Mouse (Mus musculus) erythroblast, adult 5-6 weeks (primary cell): ENCODE measurements around the gene Gm45208. TPM values are rescaled to one million over a fixed set of nuclear protein-coding genes. Genes with fewer than 3 reads are reported as not detected.
A peak's percentile ranks its signal among the peaks of the same experiment; 100 is the strongest.

Experiments
- ATAC-seq: replicated peaks from 2 replicates; pipeline ENCODE4 v1.8.0; 2016; ENCODE audit warnings: moderate number of reproducible peaks, mild to moderate bottlenecking, moderate TSS enrichment, inconsistent platforms; ENCODE audit not compliant: poor library complexity, low FRiP score, severe bottlenecking
- total RNA-seq, 2 experiments: library from RNA; stranded (forward) in 1 of 2; stranded (reverse) in 1 of 2; fragments of 150-400 nt in 1 of 2; fragments of 200-764, 138-1000 nt in 1 of 2; gene quantifications; 2 replicates each; pipeline versions ENCODE4 v1.2.3 to v1.2.4; 2015 to 2017; ENCODE audit warnings: low replicate concordance in 2 of 2

Gene Gm45208
- total RNA-seq, 2 experiments from 2014 or later: not detected

DNA sequence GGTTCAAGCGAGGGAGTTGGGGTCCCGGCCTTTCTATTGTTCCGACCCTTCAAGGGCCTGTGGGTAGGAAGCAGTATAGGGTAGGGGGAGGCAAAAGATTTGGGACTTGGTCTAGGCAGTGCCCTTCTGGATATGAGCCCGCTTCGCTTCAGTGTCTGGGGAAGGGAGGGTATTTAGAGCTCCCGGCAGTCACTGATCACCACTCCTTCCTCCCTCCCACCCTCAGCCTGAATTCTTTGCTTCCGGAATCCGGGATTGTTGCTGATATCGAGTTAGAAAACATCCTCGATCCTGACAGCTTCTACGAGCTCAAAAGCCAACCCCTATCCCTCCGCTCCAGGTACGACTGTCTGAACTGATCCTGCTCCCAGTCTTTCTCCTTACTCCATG lies 43.2 kb downstream of the Gm45208 start:
- no peak for ATAC-seq

DNA sequence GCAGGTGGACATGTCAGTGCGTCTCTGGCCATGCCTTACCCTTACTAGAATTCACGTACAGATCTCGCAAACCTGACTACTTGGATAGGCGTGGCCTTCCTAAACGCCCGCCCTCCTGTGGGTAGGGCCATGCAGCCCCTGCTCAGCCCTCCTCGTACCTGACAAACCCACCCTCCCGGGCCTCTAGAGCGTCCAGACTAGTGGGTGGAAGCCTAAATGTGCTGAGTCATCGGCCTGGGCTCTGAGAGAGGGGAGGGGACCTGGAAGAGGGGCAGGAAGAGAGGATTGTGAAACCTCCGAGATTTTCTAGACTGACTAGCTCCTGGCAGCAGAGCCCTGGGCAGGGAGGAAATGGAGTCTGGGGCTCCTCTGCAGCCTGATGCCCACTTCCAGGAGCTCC lies 43.7 kb downstream of the Gm45208 start:
- ATAC-seq: no peak

DNA sequence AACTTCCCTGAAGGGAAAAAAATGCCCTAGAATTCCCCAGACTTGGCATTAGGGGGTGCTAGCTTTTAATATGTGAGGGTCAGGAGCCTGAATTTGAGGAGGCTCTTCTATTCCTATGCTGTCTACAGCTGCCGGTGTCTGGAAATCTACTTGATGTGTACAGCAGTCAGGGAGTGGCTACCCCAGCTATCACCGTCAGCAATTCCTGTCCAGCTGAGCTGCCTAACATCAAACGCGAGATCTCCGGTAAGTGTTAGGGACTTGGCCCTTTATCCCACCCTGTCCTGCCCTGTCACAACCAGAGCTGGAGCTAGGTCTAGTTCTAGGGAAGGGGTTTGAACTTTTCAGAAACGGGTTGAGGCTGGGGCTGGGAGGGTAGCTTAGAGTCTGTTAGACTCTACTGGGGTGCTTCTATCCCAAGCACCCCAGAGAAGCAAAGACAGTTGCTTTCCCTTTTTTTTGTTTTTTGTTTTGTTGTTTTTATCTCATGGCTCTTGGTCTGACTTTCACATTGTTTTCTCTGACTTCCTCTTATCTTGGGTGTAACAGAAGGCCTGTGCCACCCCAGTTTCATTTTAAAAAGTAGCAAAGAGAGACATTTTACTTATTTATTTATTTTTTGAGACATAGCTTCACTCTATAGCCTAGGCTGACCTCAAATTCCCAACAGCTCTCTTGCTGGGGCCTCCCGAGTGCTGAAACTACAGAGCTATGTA lies 47.4 kb downstream of the Gm45208 start:
- ATAC-seq: peak; percentile 58; the same call in 1 of the 2 replicates

DNA sequence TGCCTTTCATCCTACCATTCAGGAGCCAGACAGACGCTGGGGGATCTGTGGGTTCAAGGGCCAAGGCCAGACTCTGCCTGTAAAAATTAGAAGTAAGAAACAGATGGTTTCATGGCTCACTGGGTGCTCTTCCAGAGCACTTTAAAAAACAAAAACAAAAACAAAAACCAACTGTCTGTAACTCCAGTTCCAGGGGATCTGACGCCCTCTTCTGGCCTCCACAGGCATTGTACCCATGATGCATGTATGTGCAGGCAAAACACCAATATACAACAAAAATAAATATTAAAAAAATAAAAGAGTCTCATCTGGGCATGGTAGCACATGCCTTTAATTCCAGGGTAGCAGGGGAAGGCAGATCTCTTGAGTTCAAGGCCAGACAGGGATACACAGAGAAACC lies 50.7 kb downstream of the Gm45208 start:
- ATAC-seq: no peak

DNA sequence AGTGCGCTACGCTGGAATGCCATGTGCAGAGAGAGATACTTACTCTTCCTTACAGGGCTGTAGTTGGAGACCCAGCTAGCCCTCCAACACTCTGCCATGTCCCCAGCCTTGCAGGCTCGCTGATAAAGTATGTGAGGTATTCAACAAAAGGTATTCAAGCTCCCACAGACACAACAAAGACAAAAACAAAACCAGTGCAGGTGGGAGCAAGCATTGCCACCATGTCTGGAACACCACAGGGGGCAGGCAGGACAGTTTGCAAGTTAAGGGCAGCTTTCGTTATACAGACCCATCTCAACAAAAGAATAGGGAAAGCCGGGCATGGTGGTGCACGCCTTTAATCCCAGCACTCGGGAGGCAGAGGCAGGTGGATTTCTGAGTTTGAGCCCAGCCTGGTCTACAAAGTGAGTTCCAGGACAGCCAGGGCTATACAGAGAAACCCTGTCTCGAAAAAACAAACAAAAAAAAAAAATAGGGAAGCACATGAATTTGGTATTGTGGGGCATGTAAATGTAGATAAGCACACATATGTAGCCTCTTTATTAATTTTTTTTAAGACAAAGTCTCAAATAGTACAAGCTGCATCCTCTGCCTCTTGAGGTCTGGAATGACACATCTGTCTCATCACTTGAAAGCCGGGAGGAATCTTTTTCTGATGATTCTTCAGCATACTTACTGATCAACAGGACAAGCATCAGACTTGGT lies 53.6 kb downstream of the Gm45208 start:
- ATAC-seq: no peak

DNA sequence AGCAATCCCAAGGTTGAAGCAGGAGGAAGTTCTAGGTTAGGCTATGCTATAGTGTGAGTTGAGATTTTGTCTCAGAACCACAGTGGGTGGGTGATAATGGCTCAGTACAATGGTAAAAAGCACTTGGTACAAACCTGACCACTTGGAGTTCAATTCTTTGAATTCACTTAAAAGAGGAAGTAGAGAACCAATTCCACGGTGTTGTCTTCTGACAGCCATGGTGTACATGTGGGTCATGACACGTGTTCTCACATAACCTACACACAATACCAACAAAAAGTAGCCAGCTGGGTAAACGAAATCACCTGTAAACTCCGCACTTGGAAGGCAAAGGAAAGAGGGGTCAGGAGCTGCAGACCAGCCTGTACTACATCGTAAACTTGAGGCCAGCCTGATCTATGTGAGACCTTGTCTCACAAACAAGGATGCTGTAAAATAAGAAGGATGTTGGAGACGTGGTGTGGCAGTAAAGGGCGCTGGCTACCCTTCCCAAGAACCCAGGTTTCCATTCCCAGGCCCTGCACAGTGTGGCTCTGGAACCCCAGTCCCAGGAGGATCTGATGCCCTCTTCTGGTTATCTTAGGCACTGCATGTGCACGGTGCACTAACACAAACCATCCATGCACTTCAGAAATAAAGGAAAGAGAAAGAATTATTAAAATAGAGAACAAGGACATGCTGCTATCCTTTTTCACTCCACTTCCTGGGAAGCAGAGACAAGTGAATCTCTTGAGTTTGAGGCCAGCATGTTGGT lies 54.5 kb downstream of the Gm45208 start:
- ATAC-seq: peak; percentile 77

DNA sequence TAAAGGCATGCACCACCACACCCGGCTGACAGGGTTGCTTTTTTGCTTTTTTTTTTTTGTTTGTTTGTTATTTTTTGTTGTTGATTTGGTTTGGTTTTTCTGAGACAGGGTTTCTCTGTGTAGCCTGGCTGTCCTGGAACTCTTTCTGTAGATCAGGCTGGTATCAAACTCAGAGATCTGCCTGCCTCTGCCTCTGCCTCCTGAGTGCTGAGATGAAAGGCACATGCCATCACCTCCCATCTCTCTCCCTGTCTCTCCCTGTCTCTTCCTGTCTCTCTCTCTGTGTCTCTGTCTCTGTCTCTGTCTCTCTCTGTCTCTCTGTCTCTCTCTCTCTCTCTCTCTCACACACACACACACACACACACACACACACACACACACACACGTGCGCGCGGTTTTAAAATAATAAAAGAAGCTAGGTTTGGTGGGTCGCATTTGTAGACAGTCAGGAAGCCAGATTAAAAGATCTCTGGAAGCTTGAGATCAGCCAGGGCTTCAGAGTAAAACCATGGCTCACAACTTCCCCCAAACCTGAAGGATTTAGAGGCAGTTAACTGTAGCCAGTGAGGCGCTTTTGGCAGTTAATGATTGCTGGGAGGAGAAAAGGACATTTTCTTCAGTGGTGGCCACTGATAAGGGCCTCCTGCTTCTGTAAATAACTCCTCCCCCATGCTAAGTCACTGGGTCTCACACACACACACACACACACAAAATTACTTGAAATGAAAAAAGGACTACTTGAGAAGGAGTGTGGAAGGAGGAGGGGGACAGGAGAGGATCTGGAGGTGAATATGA lies 56.6 kb downstream of the Gm45208 start:
- peak; percentile 95 for ATAC-seq

DNA sequence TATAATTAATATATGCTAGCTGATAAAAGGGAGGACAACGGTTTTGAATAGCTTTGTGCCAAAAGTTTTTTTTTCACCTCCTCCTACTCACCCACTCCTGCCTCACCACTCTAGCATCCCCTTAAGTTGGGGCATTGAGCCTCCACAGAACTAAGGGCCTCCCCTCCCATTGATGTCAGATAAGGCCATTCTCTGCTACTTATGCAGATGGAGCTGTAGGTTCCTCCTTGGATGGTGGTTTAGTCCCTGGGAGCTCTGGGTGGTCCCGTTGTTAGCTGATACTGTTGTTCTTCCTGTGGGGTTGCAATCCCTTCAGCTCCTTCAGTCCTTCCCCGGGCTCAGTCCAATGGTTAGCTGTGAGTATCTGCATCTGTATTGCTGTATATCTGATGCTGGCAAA lies 57.2 kb downstream of the Gm45208 start:
- peak; percentile 22 for ATAC-seq

Other genes with a start within 250 kb of the Gm45208 start
- not detected in 2 replicates for gene Foxp3, start 148.6 kb upstream of the Gm45208 start, total RNA-seq (2015; ENCODE audit: low replicate concordance)
- not detected in 2 replicates for gene Foxp3, start 148.6 kb upstream of the Gm45208 start, total RNA-seq (2017; ENCODE audit: low replicate concordance)
- gene Ppp1r3f, start 148.0 kb upstream of the Gm45208 start, total RNA-seq (2015; ENCODE audit: low replicate concordance): not detected in 2 replicates
- gene Ppp1r3f, start 148.0 kb upstream of the Gm45208 start, total RNA-seq (2017; ENCODE audit: low replicate concordance): 0.68 TPM in 1 of 2 replicates, not detected in the other
- 3.1 and 4.0 TPM in 2 replicates for gene Ccdc22, start 116.7 kb upstream of the Gm45208 start, total RNA-seq (2015; ENCODE audit: low replicate concordance)
- 6.0 and 6.4 TPM in 2 replicates for gene Ccdc22, start 116.7 kb upstream of the Gm45208 start, total RNA-seq (2017; ENCODE audit: low replicate concordance)
- not detected in 2 replicates for gene Cacna1f, start 115.2 kb upstream of the Gm45208 start, total RNA-seq (2015; ENCODE audit: low replicate concordance)
- not detected in 2 replicates for gene Cacna1f, start 115.2 kb upstream of the Gm45208 start, total RNA-seq (2017; ENCODE audit: low replicate concordance)
- gene Syp, start 83.8 kb upstream of the Gm45208 start, total RNA-seq (2015; ENCODE audit: low replicate concordance): 15.6 TPM in 1 of 2 replicates, not detected in the other
- gene Syp, start 83.8 kb upstream of the Gm45208 start, total RNA-seq (2017; ENCODE audit: low replicate concordance): 0.28 and 0.51 TPM in 2 replicates
- gene Prickle3, start 65.0 kb upstream of the Gm45208 start, total RNA-seq (2015; ENCODE audit: low replicate concordance): 2.5 and 5.0 TPM in 2 replicates
- gene Prickle3, start 65.0 kb upstream of the Gm45208 start, total RNA-seq (2017; ENCODE audit: low replicate concordance): 1.0 and 2.1 TPM in 2 replicates
- gene Plp2, start 50.9 kb upstream of the Gm45208 start, total RNA-seq (2015; ENCODE audit: low replicate concordance): 137 and 180 TPM in 2 replicates
- gene Plp2, start 50.9 kb upstream of the Gm45208 start, total RNA-seq (2017; ENCODE audit: low replicate concordance): 26.9 and 37.0 TPM in 2 replicates
- not detected in 2 replicates for gene Magix, start 41.0 kb upstream of the Gm45208 start, total RNA-seq (2015; ENCODE audit: low replicate concordance)
- gene Magix, start 41.0 kb upstream of the Gm45208 start, total RNA-seq (2017; ENCODE audit: low replicate concordance): 0.09 TPM in 1 of 2 replicates, not detected in the other
- gene Gpkow, start 25.1 kb upstream of the Gm45208 start, total RNA-seq (2015; ENCODE audit: low replicate concordance): 7.9 and 13.4 TPM in 2 replicates
- 9.0 and 11.3 TPM in 2 replicates for gene Gpkow, start 25.1 kb upstream of the Gm45208 start, total RNA-seq (2017; ENCODE audit: low replicate concordance)
- gene Wdr45, start 7.9 kb upstream of the Gm45208 start, total RNA-seq (2015; ENCODE audit: low replicate concordance): 139 and 161 TPM in 2 replicates
- gene Wdr45, start 7.9 kb upstream of the Gm45208 start, total RNA-seq (2017; ENCODE audit: low replicate concordance): 102 and 111 TPM in 2 replicates
- gene Praf2, start 6.2 kb downstream of the Gm45208 start, total RNA-seq (2015; ENCODE audit: low replicate concordance): 4.8 and 10.0 TPM in 2 replicates
- 1.5 and 2.8 TPM in 2 replicates for gene Praf2, start 6.2 kb downstream of the Gm45208 start, total RNA-seq (2017; ENCODE audit: low replicate concordance)
- gene Ccdc120, start 28.7 kb downstream of the Gm45208 start, total RNA-seq (2015; ENCODE audit: low replicate concordance): not detected in 2 replicates
- gene Ccdc120, start 28.7 kb downstream of the Gm45208 start, total RNA-seq (2017; ENCODE audit: low replicate concordance): 1.8 TPM in 1 of 2 replicates, not detected in the other
- 16.1 and 20.2 TPM in 2 replicates for gene Tfe3, start 40.3 kb downstream of the Gm45208 start, total RNA-seq (2015; ENCODE audit: low replicate concordance)
- gene Tfe3, start 40.3 kb downstream of the Gm45208 start, total RNA-seq (2017; ENCODE audit: low replicate concordance): 7.1 and 18.2 TPM in 2 replicates
- 146 and 177 TPM in 2 replicates for gene Gripap1, start 67.5 kb downstream of the Gm45208 start, total RNA-seq (2015; ENCODE audit: low replicate concordance)
- gene Gripap1, start 67.5 kb downstream of the Gm45208 start, total RNA-seq (2017; ENCODE audit: low replicate concordance): 200 and 207 TPM in 2 replicates
- gene Kcnd1, start 100.0 kb downstream of the Gm45208 start, total RNA-seq (2015; ENCODE audit: low replicate concordance): 4.8 and 5.4 TPM in 2 replicates
- gene Kcnd1, start 100.0 kb downstream of the Gm45208 start, total RNA-seq (2017; ENCODE audit: low replicate concordance): 3.6 and 4.5 TPM in 2 replicates
- 399 and 555 TPM in 2 replicates for gene Otud5, start 119.1 kb downstream of the Gm45208 start, total RNA-seq (2015; ENCODE audit: low replicate concordance)
- gene Otud5, start 119.1 kb downstream of the Gm45208 start, total RNA-seq (2017; ENCODE audit: low replicate concordance): 691 and 1,009 TPM in 2 replicates
- 41.9 and 42.8 TPM in 2 replicates for gene Pim2, start 156.0 kb downstream of the Gm45208 start, total RNA-seq (2015; ENCODE audit: low replicate concordance)
- 30.4 and 31.3 TPM in 2 replicates for gene Pim2, start 156.0 kb downstream of the Gm45208 start, total RNA-seq (2017; ENCODE audit: low replicate concordance)
- 1.5 and 3.1 TPM in 2 replicates for gene Slc35a2, start 161.8 kb downstream of the Gm45208 start, total RNA-seq (2015; ENCODE audit: low replicate concordance)
- 10.0 and 10.9 TPM in 2 replicates for gene Slc35a2, start 161.8 kb downstream of the Gm45208 start, total RNA-seq (2017; ENCODE audit: low replicate concordance)
- 7.3 and 8.4 TPM in 2 replicates for gene Pqbp1, start 177.0 kb downstream of the Gm45208 start, total RNA-seq (2015; ENCODE audit: low replicate concordance)
- 39.3 and 41.1 TPM in 2 replicates for gene Pqbp1, start 177.0 kb downstream of the Gm45208 start, total RNA-seq (2017; ENCODE audit: low replicate concordance)
- gene Timm17b, start 177.1 kb downstream of the Gm45208 start, total RNA-seq (2015; ENCODE audit: low replicate concordance): 20.2 and 52.2 TPM in 2 replicates
- 8.9 and 33.2 TPM in 2 replicates for gene Timm17b, start 177.1 kb downstream of the Gm45208 start, total RNA-seq (2017; ENCODE audit: low replicate concordance)
- not detected in 2 replicates for gene Gm10491, start 185.6 kb downstream of the Gm45208 start, total RNA-seq (2015; ENCODE audit: low replicate concordance)
- not detected in 2 replicates for gene Gm10491, start 185.6 kb downstream of the Gm45208 start, total RNA-seq (2017; ENCODE audit: low replicate concordance)
- gene Gm10490, start 187.3 kb downstream of the Gm45208 start, total RNA-seq (2015; ENCODE audit: low replicate concordance): not detected in 2 replicates
- not detected in 2 replicates for gene Gm10490, start 187.3 kb downstream of the Gm45208 start, total RNA-seq (2017; ENCODE audit: low replicate concordance)
- gene Pcsk1n, start 197.6 kb downstream of the Gm45208 start, total RNA-seq (2015; ENCODE audit: low replicate concordance): not detected in 2 replicates
- gene Pcsk1n, start 197.6 kb downstream of the Gm45208 start, total RNA-seq (2017; ENCODE audit: low replicate concordance): not detected in 2 replicates
- not detected in 2 replicates for gene Eras, start 206.4 kb downstream of the Gm45208 start, total RNA-seq (2015; ENCODE audit: low replicate concordance)
- gene Eras, start 206.4 kb downstream of the Gm45208 start, total RNA-seq (2017; ENCODE audit: low replicate concordance): not detected in 2 replicates
- 5.0 and 9.0 TPM in 2 replicates for gene Hdac6, start 225.6 kb downstream of the Gm45208 start, total RNA-seq (2015; ENCODE audit: low replicate concordance)
- gene Hdac6, start 225.6 kb downstream of the Gm45208 start, total RNA-seq (2017; ENCODE audit: low replicate concordance): 2.4 and 6.8 TPM in 2 replicates